Mouse (Mus musculus): Measurements from ENCODE around the gene Smad3.

Smad3 gene

GRCm38 (mm10) chr9:63664300-63664745 is 93.5 kb downstream of the Smad3 start:
- DNase-seq (ENCODE audit: low spot score), result no peak

- no peak for DNase-seq (ENCODE audit: low spot score)
Measured at GRCm38 (mm10) chr9:63663222-63663621, 94.6 kb downstream of the Smad3 start.

GRCm38 (mm10) chr9:63662759-63663158 is 95.0 kb downstream of the Smad3 start:
- DNase-seq (ENCODE audit: low spot score), result no peak

- no peak for DNase-seq (ENCODE audit: low spot score)
Measured at GRCm38 (mm10) chr9:63660691-63661090, 97.1 kb downstream of the Smad3 start.

GRCm38 (mm10) chr9:63660061-63660460 is 97.7 kb downstream of the Smad3 start:
- DNase-seq (ENCODE audit: low spot score), result no peak

- DNase-seq (ENCODE audit: low spot score), result no peak
Measured at GRCm38 (mm10) chr9:63658970-63659371, 98.8 kb downstream of the Smad3 start.

GRCm38 (mm10) chr9:63658436-63658835 is 99.4 kb downstream of the Smad3 start:
- DNase-seq (ENCODE audit: low spot score), result no peak

GRCm38 (mm10) chr9:63657167-63657566 is 100.6 kb downstream of the Smad3 start:
- DNase-seq (ENCODE audit: low spot score), result no peak

GRCm38 (mm10) chr9:63655092-63655491 is 102.7 kb downstream of the Smad3 start:
- DNase-seq (ENCODE audit: low spot score), result no peak

GRCm38 (mm10) chr9:63654575-63654974 is 103.2 kb downstream of the Smad3 start:
- no peak for DNase-seq (ENCODE audit: low spot score)

- no peak for DNase-seq (ENCODE audit: low spot score)
Measured at GRCm38 (mm10) chr9:63653666-63654065, 104.1 kb downstream of the Smad3 start.

- DNase-seq (ENCODE audit: low spot score), result no peak
Measured at GRCm38 (mm10) chr9:63651594-63651993, 106.2 kb downstream of the Smad3 start.

GRCm38 (mm10) chr9:63650905-63651304 is 106.9 kb downstream of the Smad3 start:
- DNase-seq (ENCODE audit: low spot score), result no peak

GRCm38 (mm10) chr9:63649841-63650545 is 107.8 kb downstream of the Smad3 start:
- DNase-seq (ENCODE audit: low spot score), result no peak

GRCm38 (mm10) chr9:63648520-63648918 is 109.3 kb downstream of the Smad3 start:
- DNase-seq (ENCODE audit: low spot score), result no peak

- DNase-seq (ENCODE audit: low spot score), result no peak
Measured at GRCm38 (mm10) chr9:63647581-63648519, 109.9 kb downstream of the Smad3 start.

- DNase-seq (ENCODE audit: low spot score), result no peak
Measured at GRCm38 (mm10) chr9:63645084-63645483, 112.7 kb downstream of the Smad3 start.

GRCm38 (mm10) chr9:63644011-63644410 is 113.8 kb downstream of the Smad3 start:
- no peak for DNase-seq (ENCODE audit: low spot score)

GRCm38 (mm10) chr9:63641983-63642646 is 115.7 kb downstream of the Smad3 start:
- DNase-seq (ENCODE audit: low spot score), result no peak

- no peak for DNase-seq (ENCODE audit: low spot score)
Measured at GRCm38 (mm10) chr9:63636113-63636512, 121.7 kb downstream of the Smad3 start.

GRCm38 (mm10) chr9:63633334-63633733 is 124.5 kb downstream of the Smad3 start:
- no peak for DNase-seq (ENCODE audit: low spot score)

GRCm38 (mm10) chr9:63632924-63633323 is 124.9 kb downstream of the Smad3 start:
- DNase-seq (ENCODE audit: low spot score), result no peak

Measured in urinary bladder, postnatal 25 days (tissue).